Mouse (Mus musculus): ENCODE measurements around the gene Dnajc7.

DNA sequence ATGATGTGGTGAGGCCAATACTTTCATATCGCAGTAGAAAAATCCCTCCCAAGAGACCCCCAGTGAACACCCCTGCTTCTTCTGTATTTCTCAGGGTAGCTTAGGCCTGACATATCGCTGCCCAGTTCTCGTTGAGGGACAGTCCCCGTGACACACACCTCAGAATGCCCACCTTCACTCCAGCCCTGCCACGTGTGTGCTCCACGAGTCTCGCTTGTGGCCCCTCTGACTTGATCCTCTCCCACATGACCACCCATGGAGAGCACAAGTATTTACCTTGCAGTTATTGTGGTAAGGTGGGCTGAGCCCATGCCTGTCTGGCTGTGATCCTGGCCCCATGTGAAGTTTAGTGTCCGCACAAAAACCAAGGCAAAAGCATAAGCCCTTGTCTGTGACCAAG lies 51.3 kb downstream of the Dnajc7 start:
- TF ChIP-seq CTCF (IDR thresholded peaks at IDR 0.05; ENCODE audit: insufficient read depth, low read length) (no peak), POLR2A (IDR thresholded peaks at IDR 0.05; ENCODE audit: borderline replicate concordance, extremely low read depth, low read depth, low read length) (no peak)
